Mouse (Mus musculus) intestine, embryonic 15.5 days (tissue): ENCODE measurements around the gene Wfdc1. TPM values are rescaled to one million over a fixed set of nuclear protein-coding genes. Genes with fewer than 3 reads are reported as not detected.

Experiments
- ATAC-seq: fragments of 200-750 bp; cut with Nextera tagmentation; 2 replicates; pipeline ENCODE4 v1.8.0; 2017; ENCODE audit warnings: moderate TSS enrichment, moderate library complexity
- H3K27ac ChIP-seq: fragments of 300-500 bp; sonication (generic); 2 replicates; pipeline ENCODE4 v1.5.1; 2015; ENCODE audit warnings: mild to moderate bottlenecking, inconsistent platforms
- H3K27me3 ChIP-seq: fragments of 300-500 bp; sonication (generic); replicated peaks from 2 replicates; pipeline ENCODE4 v1.6.1; 2015; ENCODE audit warnings: inconsistent platforms
- H3K36me3 ChIP-seq: fragments of 300-500 bp; sonication (generic); 2 replicates; pipeline ENCODE4 v1.6.1; 2015; ENCODE audit warnings: inconsistent platforms
- H3K4me1 ChIP-seq: fragments of 300-500 bp; sonication (generic); replicated peaks from 2 replicates; pipeline ENCODE4 v1.6.1; 2015; ENCODE audit warnings: inconsistent platforms
- H3K4me2 ChIP-seq: fragments of 300-500 bp; sonication (generic); replicated peaks from 2 replicates; pipeline ENCODE4 v1.6.1; 2015; ENCODE audit warnings: mild to moderate bottlenecking, inconsistent platforms
- H3K4me3 ChIP-seq: fragments of 300-500 bp; sonication (generic); replicated peaks from 2 replicates; pipeline ENCODE4 v1.5.1; 2015; ENCODE audit warnings: inconsistent platforms
- H3K9ac ChIP-seq: fragments of 300-500 bp; sonication (generic); 2 replicates; pipeline ENCODE4 v1.6.1; 2015; ENCODE audit warnings: inconsistent platforms
- H3K9me3 ChIP-seq: fragments of 300-500 bp; sonication (generic); 2 replicates; pipeline ENCODE4 v1.6.1; 2016; ENCODE audit warnings: inconsistent platforms
- WGBS: fragments of 180-500 bp; shearing (Covaris S2); methylation state at CpG from one replicate; pipeline ENCODE4 v1.1.7; 2015; 5-methylcytosine and 5-hydroxymethylcytosine counted together
- polyA plus RNA-seq: library from polyadenylated mRNA; unstranded; fragments of >200 nt; fragmentation: Nextera tagmentation; extraction: Ambion mirVana; gene quantifications from 2 replicates; pipeline ENCODE4 v1.2.1, GENCODE M21; 2015

Gene Wfdc1
- polyA plus RNA-seq, 1 experiment from 2014 or later = 4.5 TPM

DNA sequence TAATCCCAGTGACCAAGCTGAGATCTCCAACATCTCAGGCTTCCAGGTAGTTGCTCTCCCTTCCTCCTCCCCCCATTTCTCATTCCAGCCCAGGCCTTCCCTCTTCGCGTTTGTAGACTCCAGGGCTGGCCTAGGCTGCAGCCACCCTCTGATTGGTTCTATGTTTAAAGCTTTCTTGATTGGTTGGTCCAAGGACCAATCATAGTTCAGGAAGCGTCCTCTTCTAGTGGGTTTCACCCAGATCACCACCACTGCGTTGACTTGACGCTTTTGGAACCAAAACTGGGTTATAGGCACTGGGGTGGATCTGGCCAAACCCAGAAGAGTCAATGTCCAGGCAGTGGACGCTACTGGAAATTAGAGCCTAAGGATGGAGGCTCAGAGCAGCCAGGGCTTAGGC lies 56.2 kb downstream of the Wfdc1 start:
- Histone ChIP-seq H3K9me3 (no peaks in the 10 kb centered on the region), H3K27me3 (no peaks in the 10 kb centered on the region), H3K27ac (no peak overlapping the region), H3K4me2 (no peak overlapping the region), H3K4me1 (no peaks in the 10 kb centered on the region), H3K9ac (no peak overlapping the region), H3K4me3 (no peak overlapping the region), H3K36me3 (no peaks in the 10 kb centered on the region)
- WGBS = 57% methylated on average over 6 of the region's 6 CpGs
- ATAC-seq = no peak

DNA sequence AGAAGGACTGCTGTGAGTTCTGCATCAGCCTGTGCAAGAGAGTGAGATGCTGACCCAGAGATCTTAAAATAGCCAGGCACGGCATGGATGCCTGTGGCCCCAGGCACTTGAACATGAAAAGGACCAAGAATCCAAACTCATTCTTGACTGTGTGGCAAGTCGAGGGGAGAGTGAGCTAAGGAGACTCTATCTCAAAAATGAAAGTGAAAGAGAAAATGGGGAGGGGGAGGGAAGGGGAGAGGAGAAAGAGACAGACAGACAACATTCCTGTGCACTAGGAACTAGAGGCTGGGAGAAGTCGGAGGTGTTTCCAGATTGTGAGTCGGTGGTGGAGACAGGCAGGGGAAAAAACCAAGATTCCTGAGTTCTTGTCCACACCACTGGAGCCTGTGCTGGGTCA lies 57.5 kb downstream of the Wfdc1 start:
- H3K9ac ChIP-seq = no peak overlapping the region
- ATAC-seq = no peak
- no peaks in the 10 kb centered on the region for H3K9me3 ChIP-seq
- 71% methylated on average over 4 of the region's 4 CpGs for WGBS
- H3K36me3 ChIP-seq = no peaks in the 10 kb centered on the region
- H3K4me3 ChIP-seq = no peak overlapping the region
- no peaks in the 10 kb centered on the region for H3K27me3 ChIP-seq
- no peak overlapping the region for H3K4me2 ChIP-seq
- no peaks in the 10 kb centered on the region for H3K4me1 ChIP-seq
- H3K27ac ChIP-seq = no peak overlapping the region

DNA sequence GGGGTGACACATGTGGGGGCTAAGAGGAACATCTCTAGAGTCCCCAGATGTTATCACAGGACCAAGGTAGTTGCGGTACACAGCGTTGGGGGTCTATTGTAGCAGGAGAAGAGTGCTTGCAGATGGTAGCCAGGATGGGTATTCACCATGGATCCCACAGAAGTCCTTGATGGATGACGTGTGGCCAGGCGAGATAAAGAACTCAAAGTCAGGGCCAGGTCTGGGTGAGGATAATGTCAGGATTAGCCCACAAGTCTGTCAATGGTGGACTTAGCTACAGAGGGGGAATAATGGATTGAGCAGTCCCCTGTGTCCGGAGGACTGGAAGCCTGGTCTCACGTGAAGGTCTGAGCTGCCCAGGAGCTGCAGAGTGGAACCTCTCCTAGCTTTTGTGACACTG lies 58.4 kb downstream of the Wfdc1 start:
- H3K9ac ChIP-seq = no peak overlapping the region
- 83% methylated on average over 6 of the region's 6 CpGs for WGBS

GRCm38 (mm10) chr8:119727093-119727492 lies 60.9 kb downstream of the Wfdc1 start:
- no peaks in the 10 kb centered on the region for H3K36me3 ChIP-seq
- no peaks in the 10 kb centered on the region for H3K27me3 ChIP-seq
- 85% methylated on average over 8 of the region's 8 CpGs for WGBS
- no peak overlapping the region for H3K9ac ChIP-seq
- no peak overlapping the region for H3K27ac ChIP-seq
- no peak for ATAC-seq
- no peak overlapping the region for H3K4me2 ChIP-seq
- H3K4me3 ChIP-seq = no peak overlapping the region
- H3K4me1 ChIP-seq = no peaks in the 10 kb centered on the region
- H3K9me3 ChIP-seq = no peaks in the 10 kb centered on the region

More for the DNA sequence above, 58.4 kb downstream of the Wfdc1 start:
- ATAC-seq = no peak
- H3K4me3 ChIP-seq = no peak overlapping the region
- H3K4me1 ChIP-seq = no peaks in the 10 kb centered on the region
- H3K9me3 ChIP-seq = no peaks in the 10 kb centered on the region
- no peak overlapping the region for H3K4me2 ChIP-seq
- H3K27ac ChIP-seq = no peak overlapping the region
- H3K27me3 ChIP-seq = no peaks in the 10 kb centered on the region
- no peaks in the 10 kb centered on the region for H3K36me3 ChIP-seq

GRCm38 (mm10) chr8:119728351-119728895 lies 62.3 kb downstream of the Wfdc1 start:
- WGBS = 85% methylated on average over 8 of the region's 8 CpGs
- no peaks in the 10 kb centered on the region for H3K4me1 ChIP-seq

GRCm38 (mm10) chr8:119732072-119732471 lies 65.9 kb downstream of the Wfdc1 start:
- Histone ChIP-seq H3K4me2 (no peak overlapping the region), H3K9me3 (no peaks in the 10 kb centered on the region), H3K36me3 (no peaks in the 10 kb centered on the region), H3K9ac (no peak overlapping the region), H3K27me3 (no peaks in the 10 kb centered on the region), H3K4me3 (no peak overlapping the region), H3K27ac (no peak overlapping the region), H3K4me1 (no peaks in the 10 kb centered on the region; the same call in 1 of the 2 replicates)
- WGBS = 63% methylated on average over 13 of the region's 13 CpGs
- ATAC-seq = no peak

More at GRCm38 (mm10) chr8:119728351-119728895, 62.3 kb downstream of the Wfdc1 start:
- Histone ChIP-seq H3K36me3 (no peaks in the 10 kb centered on the region), H3K9me3 (no peaks in the 10 kb centered on the region), H3K4me3 (no peak overlapping the region), H3K4me2 (no peak overlapping the region), H3K27me3 (no peaks in the 10 kb centered on the region), H3K27ac (no peak overlapping the region), H3K9ac (no peak overlapping the region)
- no peak for ATAC-seq

GRCm38 (mm10) chr8:119736348-119736917 lies 70.3 kb downstream of the Wfdc1 start:
- H3K9me3 ChIP-seq = no peaks in the 10 kb centered on the region
- ATAC-seq = no peak
- H3K27me3 ChIP-seq = no peaks in the 10 kb centered on the region
- no peaks in the 10 kb centered on the region for H3K36me3 ChIP-seq
- H3K4me2 ChIP-seq = no peak overlapping the region
- H3K9ac ChIP-seq = no peak overlapping the region
- no peak overlapping the region for H3K27ac ChIP-seq
- H3K4me1 ChIP-seq = peaks cover 5% of the 10 kb centered on the region; the same call in 1 of the 2 replicates
- no peak overlapping the region for H3K4me3 ChIP-seq
- WGBS = 91% methylated on average over 10 of the region's 10 CpGs

DNA sequence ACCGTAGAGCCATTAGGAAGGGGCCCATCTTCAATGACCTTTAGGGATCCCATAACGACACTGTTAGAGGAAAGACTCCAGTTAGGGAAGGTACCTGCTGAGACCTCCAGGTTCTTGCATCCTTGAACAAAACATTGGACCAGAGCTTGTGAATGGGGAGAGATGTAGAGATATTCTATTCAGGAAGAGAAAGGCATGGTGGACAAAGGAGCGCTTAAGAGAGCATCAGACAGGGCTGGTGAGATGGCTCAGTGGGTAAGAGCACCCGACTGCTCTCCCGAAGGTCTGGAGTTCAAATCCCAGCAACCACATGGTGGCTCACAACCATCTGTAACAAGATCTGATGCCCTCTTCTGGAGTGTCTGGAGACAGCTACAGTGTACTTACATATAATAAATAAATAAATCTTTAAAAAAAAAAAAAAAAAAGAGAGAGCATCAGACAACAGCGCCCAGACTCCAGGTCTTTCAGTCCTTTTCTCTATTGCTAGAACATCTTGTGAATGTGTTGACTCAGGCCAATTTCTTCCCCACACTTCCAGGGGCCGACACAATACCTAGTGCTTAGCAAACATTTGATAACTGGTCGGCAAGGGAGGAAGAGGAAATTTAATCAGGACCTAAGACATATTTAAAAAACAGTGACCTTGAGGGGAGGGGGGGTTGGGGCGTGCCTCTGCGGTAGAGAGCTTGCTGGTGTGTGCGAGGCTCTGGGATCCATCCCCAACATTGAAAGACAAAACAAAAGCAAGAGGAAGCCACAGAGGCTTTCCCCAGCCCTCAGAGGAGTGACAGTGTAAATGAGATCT lies 71.1 kb downstream of the Wfdc1 start:
- Histone ChIP-seq H3K27me3 (no peaks in the 10 kb centered on the region), H3K4me3 (no peak overlapping the region), H3K9ac (no peak overlapping the region), H3K36me3 (no peaks in the 10 kb centered on the region), H3K27ac (no peak overlapping the region), H3K4me2 (no peak overlapping the region), H3K9me3 (no peaks in the 10 kb centered on the region), H3K4me1 (peaks cover 5% of the 10 kb centered on the region; the same call in 1 of the 2 replicates)
- no peak for ATAC-seq
- 68% methylated on average over 11 of the region's 11 CpGs for WGBS

Other genes starting within 250 kb of the Wfdc1 start
- gene Osgin1, start 232.2 kb upstream of the Wfdc1 start, polyA plus RNA-seq = 3.8 and 5.7 TPM in 2 replicates
- 1.9 TPM in 2 replicates for gene Necab2, start 219.6 kb upstream of the Wfdc1 start, polyA plus RNA-seq
- 0.05 TPM in 1 of 2 replicates, not detected in the other for gene Slc38a8, start 164.7 kb upstream of the Wfdc1 start, polyA plus RNA-seq
- gene Mbtps1, start 107.6 kb upstream of the Wfdc1 start, polyA plus RNA-seq = 83.6 and 88.8 TPM in 2 replicates
- gene Hsdl1, start 91.2 kb upstream of the Wfdc1 start, polyA plus RNA-seq = 28.8 and 32.6 TPM in 2 replicates
- gene Dnaaf1, start 91.1 kb upstream of the Wfdc1 start, polyA plus RNA-seq = 1.4 and 2.1 TPM in 2 replicates
- 10.0 and 11.7 TPM in 2 replicates for gene Taf1c, start 61.1 kb upstream of the Wfdc1 start, polyA plus RNA-seq
- not detected in 2 replicates for gene Adad2, start 53.6 kb upstream of the Wfdc1 start, polyA plus RNA-seq
- gene Kcng4, start 30.7 kb upstream of the Wfdc1 start, polyA plus RNA-seq = 0.04 and 0.13 TPM in 2 replicates
- 4.4 and 5.8 TPM in 2 replicates for gene Atp2c2, start 33.6 kb downstream of the Wfdc1 start, polyA plus RNA-seq
- gene Tldc1, start 112.1 kb downstream of the Wfdc1 start, polyA plus RNA-seq = 14.4 and 15.3 TPM in 2 replicates
- 152 and 167 TPM in 2 replicates for gene Cotl1, start 174.2 kb downstream of the Wfdc1 start, polyA plus RNA-seq
- gene Klhl36, start 195.9 kb downstream of the Wfdc1 start, polyA plus RNA-seq = 12.4 and 13.8 TPM in 2 replicates
- gene Usp10, start 244.0 kb downstream of the Wfdc1 start, polyA plus RNA-seq = 123 and 136 TPM in 2 replicates
- gene Gm20388, start 244.5 kb downstream of the Wfdc1 start, polyA plus RNA-seq = 3.0 TPM in 1 of 2 replicates, not detected in the other